8 mouse cellular contexts compared by ENCODE assay signal in genomic region chr2:75702588-75702976, GRCm38 (mm10). TPM values are rescaled to one million over a fixed set of nuclear protein-coding genes. Genes with fewer than 3 reads are reported as not detected.
DNase-seq lines count a peak whose midpoint lies in the region; ATAC-seq and TF ChIP-seq lines count a peak whose summit lies in the region.

No protein-coding gene starts in this region.

- H3K27ac ChIP-seq in heart, embryonic 14.5 days (replicated peaks in 1 of 2; ENCODE audit: control insufficient read depth in 1 of 2, insufficient read depth in 1 of 2, low read depth in 2 of 2, low read length in 2 of 2) = peak overlapping the region; percentile 93 to 100
- H3K27ac ChIP-seq in hindbrain, embryonic 16.5 days (ENCODE audit: low read depth, low read length) = no peak overlapping the region
- H3K27ac ChIP-seq in midbrain, embryonic 14.5 days (replicated peaks; ENCODE audit: low read depth, low read length) = no peak overlapping the region
- no peak overlapping the region for H3K27ac ChIP-seq in cerebellum, adult 2 months (ENCODE audit: insufficient read depth, low read length)

- TF ChIP-seq POLR2A in cerebellum, adult 2 months (IDR thresholded peaks at IDR 0.05; ENCODE audit: borderline replicate concordance, insufficient read depth, low read length) = no peak

- peak overlapping the region; percentile 88 to 93; a peak in 3 of 4 replicates for H3K4me3 ChIP-seq in heart, embryonic 14.5 days (ENCODE audit: control insufficient read depth in 1 of 2, insufficient read depth in 1 of 2, low read depth in 1 of 2, low read length in 2 of 2)
- H3K4me3 ChIP-seq in hindbrain, embryonic 16.5 days (ENCODE audit: low read length) = no peak overlapping the region; the same call in 1 of the 2 replicates
- H3K4me3 ChIP-seq in midbrain, embryonic 14.5 days (replicated peaks; ENCODE audit: low read depth, low read length) = peak overlapping the region; percentile 49; the same call in 1 of the 2 replicates
- no peak overlapping the region for H3K4me3 ChIP-seq in cerebellum, adult 2 months (replicated peaks; ENCODE audit: insufficient read depth, low read depth, low read length)

- no peaks in the 10 kb centered on the region for H3K27me3 ChIP-seq in heart, embryonic 14.5 days (ENCODE audit: control insufficient read depth, insufficient read depth, low read length)
- H3K27me3 ChIP-seq in hindbrain, embryonic 16.5 days (replicated peaks; ENCODE audit: control insufficient read depth, insufficient read depth, low read length) = peaks cover 4% of the 10 kb centered on the region; the same call in 1 of the 2 replicates
- H3K27me3 ChIP-seq in midbrain, embryonic 14.5 days (ENCODE audit: control insufficient read depth, insufficient read depth, low read length) = no peaks in the 10 kb centered on the region
- H3K27me3 ChIP-seq in cerebellum, adult 2 months (ENCODE audit: control insufficient read depth, insufficient read depth, low read length) = peaks cover 3% of the 10 kb centered on the region; the same call in 1 of the 2 replicates

- H3K9me3 ChIP-seq in heart, embryonic 14.5 days (ENCODE audit: control insufficient read depth, low read length) = no peaks in the 10 kb centered on the region
- no peaks in the 10 kb centered on the region for H3K9me3 ChIP-seq in hindbrain, embryonic 16.5 days (ENCODE audit: control insufficient read depth, low read length)
- H3K9me3 ChIP-seq in midbrain, embryonic 14.5 days (ENCODE audit: control insufficient read depth, low read length) = no peaks in the 10 kb centered on the region

- intact Hi-C loops in heart, postnatal 14 days (cut with DNase I) = loop anchor here (2.0 to 5.0 kb wide), 3 partner anchors 20 to 260 kb away; no protein-coding TSS in a partner anchor

- peak overlapping the region; percentile 90 for H3K4me2 ChIP-seq in heart, embryonic 14.5 days (ENCODE audit: low read length)
- peak overlapping the region; percentile 86 for H3K4me2 ChIP-seq in hindbrain, embryonic 16.5 days (ENCODE audit: low read length)
- peak overlapping the region; percentile 79 for H3K4me2 ChIP-seq in midbrain, embryonic 14.5 days (ENCODE audit: low read length)

- DNase-seq in heart, postnatal 14 days = no peak
- DNase-seq in adipocyte (ENCODE audit: low spot score) = peak; percentile 66
- no peak for DNase-seq in midbrain, embryonic 14.5 days
- no peak for DNase-seq in cerebellum, adult 2 months
- no peak for DNase-seq in cerebellum, adult 9-10 months
- DNase-seq in adrenal gland, postnatal 25 days = no peak

- no peak for ATAC-seq in heart, embryonic 14.5 days (ENCODE audit: insufficient number of reproducible peaks, insufficient read depth, low FRiP score, low read depth)
- no peak for ATAC-seq in hindbrain, embryonic 16.5 days
- ATAC-seq in midbrain, embryonic 14.5 days (ENCODE audit: low FRiP score, low TSS enrichment) = no peak

- H3K4me1 ChIP-seq in heart, embryonic 14.5 days (ENCODE audit: control insufficient read depth in 2 of 2, insufficient read depth in 2 of 2, low read length in 2 of 2) = peaks cover 13 to 58% of the 10 kb centered on the region in 2 experiments
- H3K4me1 ChIP-seq in hindbrain, embryonic 16.5 days (ENCODE audit: control insufficient read depth, insufficient read depth, low read depth, low read length) = peaks cover 9% of the 10 kb centered on the region
- peaks cover 10% of the 10 kb centered on the region; the same call in 1 of the 2 replicates for H3K4me1 ChIP-seq in midbrain, embryonic 14.5 days (ENCODE audit: control insufficient read depth, insufficient read depth, low read length)
- no peaks in the 10 kb centered on the region for H3K4me1 ChIP-seq in cerebellum, adult 2 months (ENCODE audit: control insufficient read depth, insufficient read depth, low read length)

- no peaks in the 10 kb centered on the region for H3K36me3 ChIP-seq in heart, embryonic 14.5 days (ENCODE audit: control insufficient read depth, insufficient read depth, low read length)
- no peaks in the 10 kb centered on the region for H3K36me3 ChIP-seq in hindbrain, embryonic 16.5 days (ENCODE audit: control insufficient read depth, insufficient read depth, low read length)
- no peaks in the 10 kb centered on the region for H3K36me3 ChIP-seq in midbrain, embryonic 14.5 days (ENCODE audit: control insufficient read depth, insufficient read depth, low read length)

- peak overlapping the region; percentile 98 for H3K9ac ChIP-seq in heart, embryonic 14.5 days (ENCODE audit: low read length)
- no peak overlapping the region for H3K9ac ChIP-seq in hindbrain, embryonic 16.5 days (ENCODE audit: low read depth, low read length)
- H3K9ac ChIP-seq in midbrain, embryonic 14.5 days (replicated peaks; ENCODE audit: low read length) = no peak overlapping the region

- 27% methylated on average over 5 of the region's 5 CpGs for WGBS in heart, embryonic 14.5 days
- 36% methylated on average over 5 of the region's 5 CpGs for WGBS in hindbrain, embryonic 16.5 days
- 28% methylated on average over 5 of the region's 5 CpGs for WGBS in midbrain, embryonic 14.5 days
- WGBS in cerebellum, adult 2 months = 57% methylated on average over 5 of the region's 5 CpGs

- TF ChIP-seq CTCF in cerebellum, adult 2 months (IDR thresholded peaks at IDR 0.05; ENCODE audit: borderline replicate concordance, insufficient read depth, low read depth, low read length) = no peak

RNA-seq across cellular contexts. Expression of gene Nfe2l2, which starts 1.9 kb away (rescaled TPM):
- polyA plus RNA-seq in heart, embryonic 14.5 days (2014; fragmentation: Nextera tagmentation; extraction: Ambion mirVana) = 52.5 and 55.3 TPM in 2 replicates
- 10 to 100 TPM; 67.5 to 78.8 TPM for total RNA-seq in heart, postnatal 14 days (2021)
- polyA plus RNA-seq in hindbrain, embryonic 16.5 days (2015; fragmentation: Nextera tagmentation; extraction: Ambion mirVana) = 14.3 and 15.7 TPM in 2 replicates
- polyA plus RNA-seq in midbrain, embryonic 14.5 days (2014; fragmentation: Nextera tagmentation; extraction: Ambion mirVana) = 5.8 and 11.4 TPM in 2 replicates
- 18.6 and 19.6 TPM in 2 replicates for polyA plus RNA-seq in cerebellum, adult 2 months (2012; rRNA removed)
- total RNA-seq in adrenal gland, postnatal 25 days (2021) = 106 TPM in 2 replicates

RNA-seq across cellular contexts. Expression of gene Hnrnpa3, which starts 43.5 kb away (rescaled TPM):
- polyA plus RNA-seq in heart, embryonic 14.5 days (2014; fragmentation: Nextera tagmentation; extraction: Ambion mirVana) = 121 and 134 TPM in 2 replicates
- 100 to 1,000 TPM; 192 to 229 TPM for total RNA-seq in heart, postnatal 14 days (2021)
- 150 and 172 TPM in 2 replicates for polyA plus RNA-seq in hindbrain, embryonic 16.5 days (2015; fragmentation: Nextera tagmentation; extraction: Ambion mirVana)
- 163 and 176 TPM in 2 replicates for polyA plus RNA-seq in midbrain, embryonic 14.5 days (2014; fragmentation: Nextera tagmentation; extraction: Ambion mirVana)
- polyA plus RNA-seq in cerebellum, adult 2 months (2012; rRNA removed) = 252 and 264 TPM in 2 replicates
- 426 and 454 TPM in 2 replicates for total RNA-seq in adrenal gland, postnatal 25 days (2021)

Comparison
In these comparisons a context has a peak if more than half of its experiments do, and no peak if none do; other contexts are left out.
1. H3K27ac ChIP-seq: peak in heart, embryonic 14.5 days (2 of 2); none in hindbrain, embryonic 16.5 days (single experiment), midbrain, embryonic 14.5 days (single experiment) and cerebellum, adult 2 months (single experiment).
2. H3K4me3 ChIP-seq: peak in heart, embryonic 14.5 days (2 of 2) and midbrain, embryonic 14.5 days (single experiment); none in hindbrain, embryonic 16.5 days (single experiment) and cerebellum, adult 2 months (single experiment).
3. Peak in every context shown above with its lines, with median percentiles within 50 percentile points of each other: H3K4me2 ChIP-seq.